Mouse (Mus musculus) left cerebral cortex, postnatal 25 days (tissue): Measurements from ENCODE around the gene Slc6a21. TPM values are rescaled to one million over a fixed set of nuclear protein-coding genes. Genes with fewer than 3 reads are reported as not detected.

Experiments used
- DNase-seq, 2 experiments: peaks; one replicate each; pipeline ENCODE4 v3.0.0; 2022; ENCODE audit warnings: low spot score in 2 of 2, mixed read lengths in 1 of 2
- intact Hi-C: fragments of 180-260 bp; cut with DNase I; formaldehyde crosslinking; loops from one replicate; pipeline ENCODE4 v1.15.1; 2025
- total RNA-seq, 2 experiments: library from RNA; stranded (reverse); gene quantifications; 2 replicates each; pipeline ENCODE4 v1.2.3; 2021

Gene Slc6a21
- total RNA-seq = under 1 TPM in 1 of 2 experiments, not detected in 1; 0.23 TPM

DNA sequence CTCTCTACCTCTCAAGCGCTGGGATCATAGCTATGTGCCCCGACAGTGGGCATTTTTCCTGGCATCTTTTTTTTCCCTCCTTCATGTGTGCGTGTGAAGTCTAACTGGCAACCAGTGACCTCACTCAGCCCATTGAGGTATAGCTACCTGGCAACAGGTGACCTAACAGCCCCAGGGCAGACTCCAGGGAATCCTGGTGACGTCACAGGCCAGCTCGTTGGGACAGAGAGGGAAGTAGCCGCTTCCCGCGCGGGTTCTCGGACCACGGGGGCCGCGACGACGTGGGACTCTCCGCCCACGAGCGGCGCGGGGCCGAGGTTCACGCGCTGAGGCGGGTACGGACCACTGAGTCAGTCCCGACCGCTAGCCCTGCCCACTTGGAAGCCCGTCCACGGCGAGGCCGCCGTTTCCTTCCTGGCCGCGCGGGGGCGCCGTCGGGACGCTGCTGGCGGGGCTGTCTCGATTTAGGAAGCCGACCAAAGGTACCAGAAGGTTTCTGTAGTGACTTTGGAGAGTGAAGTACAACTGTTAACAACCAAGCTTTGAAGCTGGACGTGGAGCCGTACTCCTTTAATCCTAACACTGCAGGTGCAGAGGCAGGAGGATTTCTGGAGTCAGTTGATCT, at the start of gene Slc6a21:
TSS of gene Slc6a21 (plus strand) at position 378 of the 625 bp plus-strand sequence.
- intact Hi-C loops = loop anchor here (1.0 kb wide), 1 partner anchor 44 kb away; no protein-coding TSS in a partner anchor
- peak; percentile 67 to 69 for DNase-seq

DNA sequence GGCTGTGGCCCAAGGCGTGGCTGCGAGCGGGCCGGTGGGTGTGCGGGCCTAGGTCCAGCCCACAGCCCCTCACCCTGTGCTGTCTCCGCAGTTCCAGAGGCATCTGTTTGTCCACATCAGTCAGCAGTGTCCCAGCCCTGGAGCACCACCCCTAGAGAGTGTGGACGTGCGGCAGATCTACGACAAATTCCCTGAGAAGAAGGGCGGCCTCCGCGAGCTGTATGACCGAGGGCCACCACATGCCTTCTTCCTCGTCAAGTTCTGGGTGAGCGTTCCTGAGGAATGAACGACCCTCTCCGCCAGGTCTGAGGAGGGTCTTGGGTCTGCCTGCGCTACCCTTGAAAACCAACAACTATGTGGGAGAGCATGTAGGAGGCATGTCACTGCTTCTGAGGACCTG, 48.8 kb upstream of the Slc6a21 start:
- intact Hi-C loops = no loop called here
- no peak for DNase-seq

DNA sequence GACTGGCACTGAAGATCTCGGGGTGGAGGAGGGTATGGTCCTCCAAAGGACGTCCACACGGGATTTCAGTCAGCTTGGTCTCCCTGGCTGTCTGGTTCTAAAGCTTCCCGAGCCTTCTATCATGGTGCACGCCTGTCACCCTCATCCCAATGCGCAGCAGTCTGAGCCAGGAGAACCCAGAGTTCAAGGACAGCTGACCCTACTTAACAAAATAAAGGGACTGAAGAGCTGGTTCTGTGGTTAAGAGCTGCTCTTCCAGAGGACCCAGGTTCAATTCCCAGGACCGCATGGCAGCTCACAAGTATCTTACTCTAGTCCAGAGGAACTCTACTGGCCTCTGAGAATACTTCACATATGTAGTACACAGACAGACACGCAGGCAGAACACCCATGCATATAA, 48.3 kb upstream of the Slc6a21 start:
- intact Hi-C loops = no loop called here
- DNase-seq = no peak

DNA sequence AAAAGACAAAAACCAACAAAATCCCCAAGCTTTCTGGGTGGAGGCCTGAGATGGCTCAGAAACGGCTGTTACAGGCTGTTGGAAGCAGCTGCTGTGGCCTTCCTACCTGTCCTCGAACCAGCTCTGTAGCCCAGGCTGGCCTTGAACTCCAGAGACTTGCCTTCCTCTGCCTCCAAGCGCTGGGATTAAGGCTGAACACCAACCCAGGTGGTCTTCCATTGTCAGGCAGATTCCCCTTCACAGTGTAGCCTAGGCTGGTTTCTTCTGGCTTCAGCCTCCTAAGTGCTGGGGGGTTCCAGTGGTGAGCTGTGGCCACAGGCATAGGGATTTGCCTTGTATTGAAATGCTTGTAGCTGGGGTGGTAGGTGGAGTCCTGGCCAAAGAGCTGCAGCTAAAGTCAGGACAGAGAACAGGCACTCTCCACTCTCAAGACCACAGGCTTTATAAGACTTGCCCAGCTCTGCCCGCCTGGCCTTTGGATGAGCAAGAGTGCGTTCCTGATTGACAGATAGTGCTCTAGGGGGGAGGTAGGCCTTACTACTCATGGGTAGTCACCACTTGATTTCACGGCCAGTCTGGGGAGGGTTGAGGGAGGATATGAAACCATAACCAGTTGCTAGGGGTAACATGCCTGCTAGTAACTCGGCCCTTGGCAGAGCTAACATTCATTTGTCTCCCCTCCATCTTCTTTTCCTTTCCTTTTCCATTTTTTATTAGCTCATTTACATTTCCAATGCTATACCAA, 47.7 kb upstream of the Slc6a21 start:
- intact Hi-C loops = no loop called here
- no peak for DNase-seq

DNA sequence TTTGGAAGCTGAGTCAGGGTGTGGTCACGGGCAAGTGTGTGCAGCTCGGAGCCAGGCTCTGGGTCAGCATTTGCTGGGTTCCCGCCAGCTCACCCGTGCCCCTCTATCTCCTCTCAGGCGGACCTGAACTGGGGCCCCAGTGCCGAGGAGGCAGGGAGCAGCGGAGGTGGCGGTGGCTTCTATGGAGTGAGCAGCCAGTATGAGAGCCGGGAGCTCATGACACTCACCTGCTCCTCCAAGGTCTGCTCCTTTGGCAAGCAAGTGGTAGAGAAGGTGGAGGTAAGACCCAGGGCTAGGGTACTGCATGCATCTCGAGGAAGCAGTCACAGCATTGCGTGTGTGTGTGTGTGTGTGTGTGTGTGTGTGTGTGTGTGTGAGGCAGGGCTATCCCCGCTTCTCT, 46.1 kb upstream of the Slc6a21 start:
- intact Hi-C loops = no loop called here
- no peak for DNase-seq

DNA sequence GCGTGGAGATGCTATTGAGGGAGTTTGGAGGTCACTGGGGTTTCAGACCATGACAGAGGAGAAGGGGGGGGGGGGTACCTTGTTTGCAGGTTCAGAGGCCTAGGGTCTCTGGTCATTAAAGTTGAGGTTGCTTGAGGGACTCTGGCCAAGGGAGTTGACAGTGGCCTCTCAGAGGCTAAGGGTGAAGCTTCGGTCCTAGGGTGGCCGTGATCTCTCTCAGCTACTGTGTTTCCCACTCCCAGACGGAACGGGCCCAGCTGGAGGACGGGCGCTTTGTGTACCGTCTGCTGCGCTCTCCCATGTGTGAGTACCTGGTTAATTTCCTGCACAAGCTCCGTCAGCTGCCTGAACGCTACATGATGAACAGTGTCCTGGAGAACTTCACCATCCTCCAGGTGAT, 45.4 kb upstream of the Slc6a21 start:
- no peak for DNase-seq
- intact Hi-C loops = no loop called here

DNA sequence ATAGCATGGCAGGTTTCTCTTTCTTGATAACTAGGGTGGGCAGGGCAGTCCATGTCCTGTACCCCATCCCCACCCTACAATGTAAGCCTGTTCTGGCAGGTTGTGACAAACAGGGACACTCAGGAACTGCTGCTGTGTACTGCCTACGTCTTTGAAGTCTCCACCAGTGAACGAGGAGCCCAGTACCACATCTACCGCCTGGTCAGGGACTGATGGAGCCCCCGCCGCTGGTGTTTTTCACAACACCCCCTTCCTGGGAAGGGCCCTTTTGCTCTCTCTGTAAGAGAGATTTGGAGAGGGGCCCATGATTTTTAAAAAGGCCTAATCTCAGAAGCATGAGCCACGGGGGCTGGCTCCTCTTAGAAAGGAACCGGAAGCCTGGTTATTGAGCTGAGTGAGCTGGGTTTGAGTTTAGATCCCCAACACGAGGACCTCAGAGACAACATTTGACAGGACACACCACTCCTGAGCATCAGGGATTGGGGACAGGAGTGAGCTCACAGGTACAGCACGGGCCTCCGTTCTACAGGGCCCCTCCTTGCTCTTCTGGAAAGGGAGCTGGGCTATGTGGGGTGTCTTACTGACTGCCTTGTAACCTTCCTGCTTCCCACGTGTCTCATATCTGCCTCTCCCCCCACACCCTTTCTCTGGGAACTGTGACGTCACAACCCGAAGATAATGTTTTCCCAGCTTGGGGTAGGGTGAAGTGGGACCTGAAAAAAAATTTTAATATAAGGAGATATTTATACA, 44.4 kb upstream of the Slc6a21 start:
- DNase-seq = peak; percentile 56 to 90
- intact Hi-C loops = loop anchor here (1.0 kb wide), 4 partner anchors 31 to 71 kb away; partner anchors contain the start of gene Slc6a21

DNA sequence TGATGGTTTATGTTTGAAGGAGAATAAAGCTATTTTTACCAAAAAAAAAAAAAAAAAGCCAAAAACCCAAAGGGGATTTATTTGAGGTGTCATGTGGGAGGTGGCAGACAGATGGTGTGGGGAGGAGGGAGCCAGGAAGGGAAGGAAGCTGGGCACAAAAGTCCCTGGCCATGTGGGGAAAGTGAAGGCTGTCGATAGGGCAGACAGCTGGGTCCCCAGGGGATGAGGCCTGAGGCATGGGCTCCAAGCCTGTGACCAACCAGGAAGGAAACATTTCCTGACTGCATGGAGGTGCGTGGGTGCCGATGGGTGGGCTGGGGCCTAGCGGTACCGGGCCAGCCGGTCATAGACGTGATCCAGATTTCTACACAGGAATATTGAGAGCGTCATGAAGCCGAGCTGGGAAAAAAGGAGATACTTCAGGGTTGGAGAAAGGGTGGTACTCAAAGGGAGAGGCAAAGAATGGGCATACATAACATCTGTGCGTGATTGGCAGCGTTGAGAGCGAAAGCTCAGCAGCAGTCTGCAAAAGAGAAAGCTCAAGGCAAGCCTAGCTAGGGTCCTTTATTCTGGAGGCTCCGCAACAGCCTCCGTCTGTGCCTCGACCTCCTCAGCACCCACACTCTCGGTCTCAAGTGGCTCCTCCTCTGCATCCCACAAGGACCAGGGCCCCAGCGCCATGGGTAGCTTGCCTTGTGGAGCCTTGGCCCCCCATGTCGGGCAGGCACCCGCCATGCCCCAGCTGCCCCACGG, 43.6 kb upstream of the Slc6a21 start:
- DNase-seq = peak; percentile 72 to 95

DNA sequence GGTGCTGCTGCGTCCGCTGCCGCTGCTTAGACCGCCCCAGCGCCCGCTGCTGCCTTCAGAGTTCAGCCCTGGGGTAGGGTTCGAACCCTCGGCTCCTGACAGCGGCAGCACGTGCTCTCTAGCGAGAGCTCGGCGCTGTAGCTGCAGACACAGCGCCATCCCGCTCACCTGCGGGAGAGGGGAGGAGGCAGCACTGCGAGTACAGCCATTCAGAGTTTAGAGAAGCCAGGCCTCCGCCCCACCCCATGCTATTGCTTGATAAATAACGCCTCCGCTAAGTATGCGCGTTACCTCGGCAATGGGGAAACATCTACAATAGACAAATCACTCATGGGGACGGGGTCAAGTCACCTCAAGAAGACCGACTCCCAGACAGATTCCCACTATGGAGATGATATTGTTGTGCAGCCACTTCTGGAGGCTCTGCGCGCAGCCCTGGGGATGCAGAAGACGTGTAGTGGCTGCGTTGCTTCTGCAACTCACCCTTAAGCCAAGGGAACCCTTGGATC, 42.9 kb upstream of the Slc6a21 start:
- DNase-seq = peak in 1 of 2 experiments; percentile 20
- intact Hi-C loops = loop anchor here (2.0 kb wide), 1 partner anchor 22 kb away; no protein-coding TSS in a partner anchor

More for the DNA sequence above, 43.6 kb upstream of the Slc6a21 start:
- intact Hi-C loops = loop anchor here (1.0 to 2.0 kb wide), 5 partner anchors 23 to 71 kb away; partner anchors contain the start of gene Slc6a21

DNA sequence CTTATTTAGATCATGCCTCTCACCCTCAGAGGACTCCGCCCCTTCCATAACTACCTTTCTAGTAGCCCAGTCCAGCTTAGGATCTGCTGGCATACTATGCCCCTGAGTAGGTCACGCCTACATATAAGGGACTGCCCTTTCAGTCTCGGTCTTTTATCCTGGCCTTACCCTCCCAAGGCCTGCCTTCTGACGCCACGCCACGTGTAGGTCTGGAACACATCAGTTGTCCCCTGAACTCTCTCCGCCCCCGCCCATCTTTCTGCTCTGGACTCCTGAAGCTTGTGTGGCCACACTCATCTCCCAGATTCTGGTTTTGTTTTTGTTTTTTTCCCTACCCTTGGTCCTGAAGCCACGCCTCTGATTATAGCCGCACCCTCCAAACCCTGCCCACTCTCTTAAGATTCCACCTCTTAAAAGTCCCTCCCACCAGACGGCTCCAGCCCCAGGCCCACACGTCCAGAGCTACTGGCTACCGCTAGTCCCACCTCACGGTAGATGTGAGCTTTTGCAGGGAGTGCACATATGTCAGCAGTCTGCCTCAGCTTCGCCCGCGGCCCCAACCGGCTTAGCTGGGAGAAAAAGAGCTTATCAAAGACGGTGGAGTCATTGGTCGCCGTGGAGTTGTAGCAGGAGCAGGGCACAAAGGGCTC, 42.3 kb upstream of the Slc6a21 start:
- intact Hi-C loops = loop anchor here (2.0 kb wide), 1 partner anchor 22 kb away; no protein-coding TSS in a partner anchor
- peak in 1 of 2 experiments; percentile 24 for DNase-seq

DNA sequence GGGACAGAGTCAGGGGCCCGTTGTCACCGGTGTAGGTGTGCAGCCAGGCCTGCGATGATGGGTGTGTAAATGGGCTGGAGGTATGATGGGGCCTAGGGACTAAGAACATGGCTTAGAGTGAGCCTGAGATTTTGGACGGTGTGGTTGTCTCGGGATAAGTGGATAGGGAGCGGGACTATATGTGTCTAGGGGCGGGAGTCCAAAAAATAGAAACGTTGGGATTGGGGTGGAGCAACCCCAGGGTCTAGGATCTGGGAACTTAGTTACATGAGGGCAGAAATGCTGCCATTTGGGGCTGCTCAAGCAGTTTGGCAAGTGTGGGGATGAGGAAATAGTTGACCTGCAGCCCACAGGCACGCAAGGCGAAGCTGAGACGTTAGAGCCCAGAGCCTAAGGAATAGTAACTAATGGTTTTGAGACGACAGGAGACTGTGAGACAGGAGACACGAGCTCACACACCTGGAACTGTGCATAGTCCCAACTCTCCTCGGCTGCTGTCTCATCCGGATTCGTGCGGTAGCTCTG, 41.6 kb upstream of the Slc6a21 start:
- intact Hi-C loops = loop anchor here (2.0 kb wide), 1 partner anchor 21 kb away; no protein-coding TSS in a partner anchor
- no peak for DNase-seq

DNA sequence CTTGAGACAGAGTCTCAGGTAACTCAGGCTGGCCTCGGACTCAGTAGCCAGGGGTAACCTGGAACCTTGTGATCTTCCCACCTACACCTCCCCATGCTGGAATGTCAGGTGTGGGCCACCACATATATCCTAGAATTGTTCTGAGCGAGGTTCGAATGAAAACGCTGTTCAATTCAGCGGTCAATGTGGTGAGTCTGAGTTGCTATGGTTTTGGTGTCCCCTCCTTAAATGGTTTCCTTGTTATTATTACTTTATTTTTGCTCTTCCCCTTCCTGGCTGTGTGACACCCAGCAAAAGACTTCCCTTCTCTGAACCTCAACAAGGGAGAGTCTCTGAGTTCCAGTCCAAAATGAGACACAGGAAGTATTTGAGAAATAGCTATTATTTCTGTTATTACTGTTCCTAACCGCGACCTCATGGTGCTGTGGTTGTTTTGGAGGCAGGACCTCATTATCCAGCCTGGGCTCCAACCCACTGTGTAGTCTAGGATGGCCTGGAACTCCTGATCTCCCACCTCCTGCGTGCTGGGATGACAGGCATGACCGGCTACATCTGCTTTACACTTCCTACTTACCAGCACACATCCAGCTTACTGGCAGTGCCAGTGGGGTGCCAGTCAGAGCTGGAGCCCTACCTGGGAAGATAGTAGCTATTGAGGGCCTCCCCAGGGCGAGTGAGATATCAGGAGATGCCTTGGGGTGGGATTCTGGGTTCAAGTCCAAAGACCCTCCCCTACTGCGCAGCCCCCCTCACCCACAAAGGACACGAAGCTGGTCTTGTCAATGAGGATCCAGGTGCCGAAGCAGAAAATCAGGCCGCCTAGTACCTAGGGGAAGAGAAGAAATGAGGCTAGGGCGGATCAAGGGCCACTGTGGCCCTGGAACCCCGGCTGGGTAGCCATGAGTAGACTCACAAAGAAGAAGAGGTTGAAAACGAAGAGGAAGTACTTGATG, 39.3 kb upstream of the Slc6a21 start:
- intact Hi-C loops = no loop called here
- no peak for DNase-seq

DNA sequence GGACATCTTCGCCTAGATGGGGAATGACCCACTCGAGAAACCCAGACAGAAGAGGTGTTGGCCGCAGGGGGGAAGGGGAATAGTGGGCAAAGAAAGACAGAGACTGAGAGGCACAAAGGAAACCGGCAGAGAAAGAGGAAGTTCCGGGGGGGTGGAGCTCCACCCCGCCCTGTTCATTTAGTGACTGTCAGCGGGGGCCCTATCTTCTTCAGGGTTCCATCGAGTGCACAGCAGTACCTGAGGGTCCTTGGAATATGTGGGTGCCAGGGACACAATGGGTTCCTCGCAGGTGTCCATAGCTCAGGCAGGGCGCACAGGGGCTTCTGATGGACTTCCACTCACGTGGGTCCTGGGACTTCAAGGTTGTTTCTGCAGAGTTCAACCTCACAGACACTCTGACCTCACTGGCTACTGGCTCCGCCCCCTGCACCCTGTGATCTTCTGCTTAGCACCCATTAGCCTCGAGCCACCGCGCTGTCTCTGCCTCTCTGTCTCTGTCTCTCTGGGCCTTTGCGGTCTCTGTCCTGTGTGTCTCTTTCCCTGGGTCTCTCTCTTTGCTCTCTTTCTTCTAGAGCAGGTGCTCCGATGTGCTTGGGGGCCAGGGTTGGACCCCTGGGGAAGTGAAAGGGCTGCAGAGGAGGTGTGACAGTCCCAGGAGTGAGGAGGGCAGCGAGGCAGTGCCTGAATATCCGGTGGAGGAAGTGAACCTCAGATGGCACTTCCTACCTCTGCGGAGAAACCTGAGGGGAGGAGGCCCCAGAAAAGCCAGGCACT, 38.4 kb upstream of the Slc6a21 start, which contains the start of gene Cd37:
TSS of gene Cd37 (minus strand) at position 393 of the 774 bp plus-strand sequence.
- DNase-seq = no peak
- intact Hi-C loops = no loop called here

DNA sequence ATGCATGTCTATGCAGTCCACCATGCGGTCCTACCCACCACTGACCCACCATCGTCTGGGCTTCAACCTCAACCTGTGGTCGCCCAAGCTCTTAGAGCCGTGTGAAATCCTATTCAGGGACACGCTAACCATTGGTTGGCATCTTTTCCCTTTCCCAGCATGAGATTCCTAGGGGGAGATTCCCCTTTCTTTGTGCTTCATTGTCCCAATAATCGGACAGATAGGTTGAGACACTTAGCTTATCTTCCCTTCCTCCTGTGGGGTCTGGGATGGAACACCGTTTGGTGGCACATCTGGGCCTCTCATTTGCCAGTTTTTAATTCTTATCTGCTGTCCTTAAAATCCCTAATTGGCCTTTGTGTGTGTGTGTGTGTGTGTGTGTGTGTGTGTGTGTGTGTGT, 37.2 kb upstream of the Slc6a21 start:
- no peak for DNase-seq

DNA sequence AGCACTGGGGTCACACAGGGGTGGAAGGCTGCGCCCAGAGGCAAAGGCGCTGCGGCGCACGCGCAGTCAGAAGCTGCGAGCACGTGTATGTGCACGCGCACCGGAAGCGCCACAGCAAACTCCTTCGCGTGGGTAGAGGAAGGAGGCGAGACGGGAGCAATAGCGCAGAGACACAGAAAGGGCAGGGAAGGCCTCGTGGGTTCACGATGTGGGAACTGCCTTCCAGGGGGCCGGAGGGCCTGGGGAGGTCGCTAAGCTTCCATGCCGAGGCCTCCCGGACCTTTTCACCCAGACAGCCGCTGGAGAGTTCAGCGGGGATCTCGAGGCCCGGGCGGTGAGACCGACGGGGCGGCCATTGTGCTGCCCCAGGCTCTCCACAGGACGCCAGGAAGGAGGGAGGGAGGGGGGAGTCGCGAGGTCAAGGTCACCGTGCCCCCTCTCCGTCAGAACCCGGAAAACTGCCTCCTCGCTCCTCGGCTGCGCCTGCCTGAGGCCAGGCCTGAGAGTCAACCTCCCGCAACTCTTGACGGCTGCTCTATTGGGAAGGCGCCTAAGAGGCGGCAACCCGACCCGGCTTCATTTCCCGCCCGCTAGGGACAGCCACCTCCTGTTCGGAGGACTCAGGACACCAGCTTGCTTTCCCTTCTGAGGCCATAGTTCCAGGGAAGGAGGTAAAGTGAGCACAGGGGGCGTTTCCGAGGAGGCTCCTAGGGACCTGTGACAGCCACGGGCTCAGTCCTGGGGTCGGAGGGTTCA, 36.5 kb upstream of the Slc6a21 start, which contains the start of gene Slc6a16:
TSS of gene Slc6a16 (plus strand) at position 453 of the 756 bp plus-strand sequence.
- DNase-seq = peak; percentile 56 to 68
- intact Hi-C loops = no loop called here

More for the DNA sequence above, 37.2 kb upstream of the Slc6a21 start:
- intact Hi-C loops = no loop called here

DNA sequence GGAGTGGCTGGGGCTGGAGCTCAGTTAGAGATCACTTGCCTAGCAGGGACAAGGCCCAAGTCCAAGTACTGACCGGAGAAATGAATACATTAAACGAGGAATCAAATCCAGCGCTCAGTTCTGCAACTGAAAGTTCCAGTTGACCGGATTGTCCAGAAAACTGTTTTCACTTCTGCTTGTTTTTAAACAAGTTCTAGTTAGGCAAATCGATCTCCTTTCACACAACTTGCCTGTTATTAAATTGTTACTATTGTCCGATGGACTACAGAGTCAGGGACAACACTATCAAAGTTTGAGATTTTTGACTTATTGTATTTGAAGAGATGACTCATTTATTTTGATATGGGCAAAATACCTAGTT, 35.9 kb upstream of the Slc6a21 start:
- no peak for DNase-seq
- intact Hi-C loops = no loop called here
